Mouse (Mus musculus): ENCODE results near the gene Dlg4. TPM values are rescaled to one million over a fixed set of nuclear protein-coding genes. Genes with fewer than 3 reads are reported as not detected.
A peak's percentile ranks its signal among the peaks of the same experiment; 100 is the strongest.

Dlg4 gene
- polyA plus RNA-seq, 2 experiments, result 0.33 to 1.9 TPM

GRCm38 (mm10) chr11:70084563-70084962 is 67.8 kb downstream of the Dlg4 start:
- H3K4me1 ChIP-seq (replicated peaks; ENCODE audit: control insufficient read depth in 2 of 2, insufficient read depth in 2 of 2, low read length in 1 of 2), result no peaks in the 10 kb centered on the region; a peak in 1 of 4 replicates
- DNase-seq (ENCODE audit: low read depth in 3 of 3, low spot score in 3 of 3), result no peak
- no peak overlapping the region for H3K4me2 ChIP-seq (ENCODE audit: low read depth)
- no peaks in the 10 kb centered on the region for H3K27me3 ChIP-seq (ENCODE audit: control insufficient read depth, insufficient read depth, low read length)
- H3K4me3 ChIP-seq (ENCODE audit: insufficient read depth in 1 of 2, low read depth in 2 of 2, low read length in 2 of 2), result no peak overlapping the region
- no peaks in the 10 kb centered on the region for H3K36me3 ChIP-seq (replicated peaks; ENCODE audit: control insufficient read depth, insufficient read depth, low read depth)
- 44% methylated on average over 8 of the region's 8 CpGs for WGBS (ENCODE audit: insufficient replicate concordance)
- no peak overlapping the region for H3K9ac ChIP-seq (replicated peaks)
- no peak overlapping the region for H3K27ac ChIP-seq
- no peaks in the 10 kb centered on the region for H3K9me3 ChIP-seq (ENCODE audit: control insufficient read depth, low read length)
- no peak for ATAC-seq (ENCODE audit: insufficient read depth)
- TF ChIP-seq EP300 (IDR thresholded peaks at IDR 0.05; ENCODE audit: low read depth) (no peak), CTCF (IDR thresholded peaks at IDR 0.05; ENCODE audit: low read depth) (no peak)

GRCm38 (mm10) chr11:70091986-70092783 is 75.4 kb downstream of the Dlg4 start, which contains the start of gene Asgr2:
Asgr2 (plus strand) TSS chr11:70092644.
- Histone ChIP-seq H3K27me3 (ENCODE audit: control insufficient read depth, insufficient read depth, low read length) (no peaks in the 10 kb centered on the region), H3K36me3 (replicated peaks; ENCODE audit: control insufficient read depth, insufficient read depth, low read depth) (no peaks in the 10 kb centered on the region), H3K9ac (replicated peaks) (no peak within 1 kb of the TSS), H3K4me2 (ENCODE audit: low read depth) (peak within 1 kb of the TSS; percentile 33), H3K4me3 (ENCODE audit: insufficient read depth in 1 of 2, low read depth in 2 of 2, low read length in 2 of 2) (peak within 1 kb of the TSS in 1 of 2 experiments; percentile 36; a peak in 2 of 4 replicates), H3K27ac (no peak within 1 kb of the TSS), H3K9me3 (ENCODE audit: control insufficient read depth, low read length) (no peaks in the 10 kb centered on the region), H3K4me1 (replicated peaks; ENCODE audit: control insufficient read depth in 2 of 2, insufficient read depth in 2 of 2, low read length in 1 of 2) (peaks cover 0 to 11% of the 10 kb centered on the region in 2 experiments; a peak in 2 of 4 replicates)
- 47% methylated on average over 12 of the region's 12 CpGs for WGBS (ENCODE audit: insufficient replicate concordance)
- TF ChIP-seq CTCF (IDR thresholded peaks at IDR 0.05; ENCODE audit: low read depth) (no peak), EP300 (IDR thresholded peaks at IDR 0.05; ENCODE audit: low read depth) (no peak)
- DNase-seq (ENCODE audit: low read depth in 3 of 3, low spot score in 3 of 3), result peak in 2 of 3 experiments; percentile 24 to 28
- ATAC-seq (ENCODE audit: insufficient read depth), result peak; percentile 76

MicroRNA genes within 50 kb of the gene (microRNA counts, 519-probe panel; counts per million panel counts)
- 69.9 counts per million for microRNA mmu-miR-324-3p
- 5,270 counts per million, percentile 26 among the panel's probes with 10 or more counts for microRNA mmu-miR-324-5p

Small RNA genes within 50 kb of the gene (microRNA-seq; reads per million reads assigned to microRNA genes)
- gene Gm44349 (not detected), gene Mir324 (2,791 reads per million, percentile 83 among the genes with 10 or more reads in this experiment)

Other genes with a start within 250 kb of the Dlg4 start
Only the 30 nearest of the 37 such genes appear.
- gene Tmem102, start 211.3 kb upstream of the Dlg4 start, polyA plus RNA-seq (2012; rRNA removed), result 0.25 TPM in 2 replicates
- 0.57 and 0.80 TPM in 2 replicates for gene Tmem102, start 211.3 kb upstream of the Dlg4 start, polyA plus RNA-seq (2014; fragmentation: Nextera tagmentation; extraction: Ambion mirVana)
- not detected in 2 replicates for gene Gm39566, start 201.6 kb upstream of the Dlg4 start, polyA plus RNA-seq (2012; rRNA removed)
- gene Gm39566, start 201.6 kb upstream of the Dlg4 start, polyA plus RNA-seq (2014; fragmentation: Nextera tagmentation; extraction: Ambion mirVana), result not detected in 2 replicates
- gene Spem2, start 198.5 kb upstream of the Dlg4 start, polyA plus RNA-seq (2012; rRNA removed), result not detected in 2 replicates
- gene Spem2, start 198.5 kb upstream of the Dlg4 start, polyA plus RNA-seq (2014; fragmentation: Nextera tagmentation; extraction: Ambion mirVana), result not detected in 2 replicates
- not detected in 2 replicates for gene Spem1, start 194.8 kb upstream of the Dlg4 start, polyA plus RNA-seq (2012; rRNA removed)
- gene Spem1, start 194.8 kb upstream of the Dlg4 start, polyA plus RNA-seq (2014; fragmentation: Nextera tagmentation; extraction: Ambion mirVana), result not detected in 2 replicates
- 2.0 and 2.2 TPM in 2 replicates for gene Nlgn2, start 179.2 kb upstream of the Dlg4 start, polyA plus RNA-seq (2012; rRNA removed)
- gene Nlgn2, start 179.2 kb upstream of the Dlg4 start, polyA plus RNA-seq (2014; fragmentation: Nextera tagmentation; extraction: Ambion mirVana), result 0.48 and 0.76 TPM in 2 replicates
- 143 and 197 TPM in 2 replicates for gene Tmem256, start 178.4 kb upstream of the Dlg4 start, polyA plus RNA-seq (2012; rRNA removed)
- gene Tmem256, start 178.4 kb upstream of the Dlg4 start, polyA plus RNA-seq (2014; fragmentation: Nextera tagmentation; extraction: Ambion mirVana), result 384 and 393 TPM in 2 replicates
- 18.0 and 20.0 TPM in 2 replicates for gene Plscr3, start 170.6 kb upstream of the Dlg4 start, polyA plus RNA-seq (2012; rRNA removed)
- 22.8 and 25.0 TPM in 2 replicates for gene Plscr3, start 170.6 kb upstream of the Dlg4 start, polyA plus RNA-seq (2014; fragmentation: Nextera tagmentation; extraction: Ambion mirVana)
- gene Tnk1, start 158.2 kb upstream of the Dlg4 start, polyA plus RNA-seq (2012; rRNA removed), result 1.2 TPM in 2 replicates
- gene Tnk1, start 158.2 kb upstream of the Dlg4 start, polyA plus RNA-seq (2014; fragmentation: Nextera tagmentation; extraction: Ambion mirVana), result 0.43 and 0.80 TPM in 2 replicates
- not detected in 2 replicates for gene Tmem95, start 138.9 kb upstream of the Dlg4 start, polyA plus RNA-seq (2012; rRNA removed)
- gene Tmem95, start 138.9 kb upstream of the Dlg4 start, polyA plus RNA-seq (2014; fragmentation: Nextera tagmentation; extraction: Ambion mirVana), result not detected in 2 replicates
- 0.93 TPM in 2 replicates for gene Kctd11, start 135.5 kb upstream of the Dlg4 start, polyA plus RNA-seq (2012; rRNA removed)
- gene Kctd11, start 135.5 kb upstream of the Dlg4 start, polyA plus RNA-seq (2014; fragmentation: Nextera tagmentation; extraction: Ambion mirVana), result 0.53 and 1.00 TPM in 2 replicates
- gene Acap1, start 121.4 kb upstream of the Dlg4 start, polyA plus RNA-seq (2012; rRNA removed), result 2.7 and 2.8 TPM in 2 replicates
- 2.9 and 3.3 TPM in 2 replicates for gene Acap1, start 121.4 kb upstream of the Dlg4 start, polyA plus RNA-seq (2014; fragmentation: Nextera tagmentation; extraction: Ambion mirVana)
- 0.40 and 0.48 TPM in 2 replicates for gene 2810408A11Rik, start 116.0 kb upstream of the Dlg4 start, polyA plus RNA-seq (2012; rRNA removed)
- gene 2810408A11Rik, start 116.0 kb upstream of the Dlg4 start, polyA plus RNA-seq (2014; fragmentation: Nextera tagmentation; extraction: Ambion mirVana), result 0.93 and 1.7 TPM in 2 replicates
- gene Neurl4, start 115.9 kb upstream of the Dlg4 start, polyA plus RNA-seq (2012; rRNA removed), result 13.1 and 20.5 TPM in 2 replicates
- 2.5 and 3.4 TPM in 2 replicates for gene Neurl4, start 115.9 kb upstream of the Dlg4 start, polyA plus RNA-seq (2014; fragmentation: Nextera tagmentation; extraction: Ambion mirVana)
- gene Gps2, start 103.1 kb upstream of the Dlg4 start, polyA plus RNA-seq (2012; rRNA removed), result 79.5 and 93.1 TPM in 2 replicates
- gene Gps2, start 103.1 kb upstream of the Dlg4 start, polyA plus RNA-seq (2014; fragmentation: Nextera tagmentation; extraction: Ambion mirVana), result 82.7 and 91.2 TPM in 2 replicates
- 652 and 846 TPM in 2 replicates for gene Eif5a, start 95.0 kb upstream of the Dlg4 start, polyA plus RNA-seq (2012; rRNA removed)
- gene Eif5a, start 95.0 kb upstream of the Dlg4 start, polyA plus RNA-seq (2014; fragmentation: Nextera tagmentation; extraction: Ambion mirVana), result 1,316 and 1,415 TPM in 2 replicates
- gene Ybx2, start 81.1 kb upstream of the Dlg4 start, polyA plus RNA-seq (2012; rRNA removed), result 0.57 and 0.58 TPM in 2 replicates
- gene Ybx2, start 81.1 kb upstream of the Dlg4 start, polyA plus RNA-seq (2014; fragmentation: Nextera tagmentation; extraction: Ambion mirVana), result 0.23 TPM in 1 of 2 replicates, not detected in the other
- gene Slc2a4, start 68.8 kb upstream of the Dlg4 start, polyA plus RNA-seq (2012; rRNA removed), result 17.0 and 17.4 TPM in 2 replicates
- gene Slc2a4, start 68.8 kb upstream of the Dlg4 start, polyA plus RNA-seq (2014; fragmentation: Nextera tagmentation; extraction: Ambion mirVana), result 12.6 and 14.0 TPM in 2 replicates
- 2.0 and 4.0 TPM in 2 replicates for gene Cldn7, start 52.2 kb upstream of the Dlg4 start, polyA plus RNA-seq (2012; rRNA removed)
- gene Cldn7, start 52.2 kb upstream of the Dlg4 start, polyA plus RNA-seq (2014; fragmentation: Nextera tagmentation; extraction: Ambion mirVana), result 2.2 TPM in 2 replicates
- 23.6 and 32.3 TPM in 2 replicates for gene Ctdnep1, start 35.8 kb upstream of the Dlg4 start, polyA plus RNA-seq (2012; rRNA removed)
- 9.7 and 10.7 TPM in 2 replicates for gene Ctdnep1, start 35.8 kb upstream of the Dlg4 start, polyA plus RNA-seq (2014; fragmentation: Nextera tagmentation; extraction: Ambion mirVana)
- 44.0 and 46.1 TPM in 2 replicates for gene Elp5, start 34.4 kb upstream of the Dlg4 start, polyA plus RNA-seq (2012; rRNA removed)
- gene Elp5, start 34.4 kb upstream of the Dlg4 start, polyA plus RNA-seq (2014; fragmentation: Nextera tagmentation; extraction: Ambion mirVana), result 70.2 and 74.0 TPM in 2 replicates
- 134 and 140 TPM in 2 replicates for gene Gabarap, start 25.8 kb upstream of the Dlg4 start, polyA plus RNA-seq (2012; rRNA removed)
- gene Gabarap, start 25.8 kb upstream of the Dlg4 start, polyA plus RNA-seq (2014; fragmentation: Nextera tagmentation; extraction: Ambion mirVana), result 296 and 300 TPM in 2 replicates
- gene Phf23, start 21.2 kb upstream of the Dlg4 start, polyA plus RNA-seq (2012; rRNA removed), result 10.8 and 14.8 TPM in 2 replicates
- gene Phf23, start 21.2 kb upstream of the Dlg4 start, polyA plus RNA-seq (2014; fragmentation: Nextera tagmentation; extraction: Ambion mirVana), result 11.9 and 12.1 TPM in 2 replicates
- gene Dvl2, start 16.3 kb upstream of the Dlg4 start, polyA plus RNA-seq (2012; rRNA removed), result 4.2 and 4.6 TPM in 2 replicates
- gene Dvl2, start 16.3 kb upstream of the Dlg4 start, polyA plus RNA-seq (2014; fragmentation: Nextera tagmentation; extraction: Ambion mirVana), result 3.4 and 4.2 TPM in 2 replicates
- gene Acadvl, start 1.5 kb upstream of the Dlg4 start, polyA plus RNA-seq (2012; rRNA removed), result 27.8 and 40.6 TPM in 2 replicates
- gene Acadvl, start 1.5 kb upstream of the Dlg4 start, polyA plus RNA-seq (2014; fragmentation: Nextera tagmentation; extraction: Ambion mirVana), result 84.1 and 98.1 TPM in 2 replicates
- 1.3 TPM in 2 replicates for gene Asgr1, start 37.1 kb downstream of the Dlg4 start, polyA plus RNA-seq (2012; rRNA removed)
- gene Asgr1, start 37.1 kb downstream of the Dlg4 start, polyA plus RNA-seq (2014; fragmentation: Nextera tagmentation; extraction: Ambion mirVana), result 2.6 and 4.1 TPM in 2 replicates
- gene Asgr2, start 75.7 kb downstream of the Dlg4 start, polyA plus RNA-seq (2012; rRNA removed), result 10.0 and 11.5 TPM in 2 replicates
- gene Asgr2, start 75.7 kb downstream of the Dlg4 start, polyA plus RNA-seq (2014; fragmentation: Nextera tagmentation; extraction: Ambion mirVana), result 9.0 and 10.6 TPM in 2 replicates
- 1.1 and 1.2 TPM in 2 replicates for gene Mgl2, start 113.4 kb downstream of the Dlg4 start, polyA plus RNA-seq (2012; rRNA removed)
- 1.9 and 2.2 TPM in 2 replicates for gene Mgl2, start 113.4 kb downstream of the Dlg4 start, polyA plus RNA-seq (2014; fragmentation: Nextera tagmentation; extraction: Ambion mirVana)
- gene Clec10a, start 139.3 kb downstream of the Dlg4 start, polyA plus RNA-seq (2012; rRNA removed), result 0.25 and 0.34 TPM in 2 replicates
- 0.16 and 0.76 TPM in 2 replicates for gene Clec10a, start 139.3 kb downstream of the Dlg4 start, polyA plus RNA-seq (2014; fragmentation: Nextera tagmentation; extraction: Ambion mirVana)
- gene Slc16a11, start 195.8 kb downstream of the Dlg4 start, polyA plus RNA-seq (2012; rRNA removed), result 0.52 and 0.79 TPM in 2 replicates
- gene Slc16a11, start 195.8 kb downstream of the Dlg4 start, polyA plus RNA-seq (2014; fragmentation: Nextera tagmentation; extraction: Ambion mirVana), result 0.47 TPM in 2 replicates
- gene Slc16a13, start 204.1 kb downstream of the Dlg4 start, polyA plus RNA-seq (2012; rRNA removed), result 2.9 and 3.2 TPM in 2 replicates
- 3.8 and 4.4 TPM in 2 replicates for gene Slc16a13, start 204.1 kb downstream of the Dlg4 start, polyA plus RNA-seq (2014; fragmentation: Nextera tagmentation; extraction: Ambion mirVana)

Data from liver, embryonic 14.5 days (tissue).